Mouse (Mus musculus): ENCODE measurements around the gene Cfap54. TPM values are rescaled to one million over a fixed set of nuclear protein-coding genes. Genes with fewer than 3 reads are reported as not detected.
A peak's percentile ranks its signal among the peaks of the same experiment; 100 is the strongest.

Cfap54 gene
- polyA plus RNA-seq, 1 experiment from 2014 or later, result 0.52 TPM

DNA sequence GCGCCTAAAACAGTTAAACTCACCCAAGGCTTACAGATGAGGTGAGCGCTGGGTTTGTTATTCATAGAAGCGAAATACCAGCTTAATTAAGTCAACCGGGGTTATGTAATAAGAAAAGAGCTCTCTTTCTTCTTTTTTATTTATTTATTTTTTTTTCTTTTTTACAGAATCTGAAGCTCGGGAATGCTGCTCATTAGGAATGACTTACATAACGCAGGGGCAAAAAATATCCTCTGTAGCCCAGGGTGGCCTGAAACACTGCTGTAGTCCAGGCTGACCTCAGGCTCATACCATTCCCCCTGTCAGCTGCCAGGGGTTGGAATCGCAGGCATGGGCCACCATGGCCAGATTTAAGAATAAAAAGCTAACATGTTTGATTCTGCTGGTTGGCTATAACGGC lies 5.6 kb downstream of the Cfap54 start:
- H3K9ac ChIP-seq, result no peak overlapping the region
- no peak overlapping the region for H3K4me3 ChIP-seq
- 79% methylated on average over 8 of the region's 8 CpGs for WGBS
- H3K36me3 ChIP-seq, result no peaks in the 10 kb centered on the region
- H3K4me2 ChIP-seq, result no peak overlapping the region
- H3K27ac ChIP-seq, result no peak overlapping the region
- no peak for ATAC-seq (replicated peaks; ENCODE audit: insufficient number of reproducible peaks, insufficient read depth, low FRiP score, low read depth)
- H3K9me3 ChIP-seq (replicated peaks), result no peaks in the 10 kb centered on the region
- no peaks in the 10 kb centered on the region for H3K4me1 ChIP-seq (replicated peaks)
- no peaks in the 10 kb centered on the region for H3K27me3 ChIP-seq

DNA sequence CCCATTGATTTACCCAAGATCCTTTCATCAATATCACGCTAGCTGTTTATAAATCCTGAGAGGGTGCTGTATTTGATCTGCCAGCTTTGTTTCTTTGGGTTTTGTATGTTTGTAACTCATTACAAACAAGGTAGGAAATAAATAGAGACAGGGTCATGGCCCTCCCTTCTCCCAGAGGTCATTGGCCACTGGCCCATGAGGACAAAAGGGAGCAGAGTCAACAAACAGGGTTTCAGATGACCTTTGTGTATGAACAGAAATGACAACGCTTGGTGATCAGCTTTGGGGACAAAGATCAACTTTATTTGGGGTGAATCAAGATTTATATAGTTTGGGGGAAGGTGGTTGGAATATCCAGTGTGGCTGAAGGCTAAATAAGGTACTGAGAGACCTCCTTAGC lies 8.6 kb downstream of the Cfap54 start:
- Histone ChIP-seq H3K27ac (no peak overlapping the region), H3K4me3 (no peak overlapping the region), H3K36me3 (no peaks in the 10 kb centered on the region), H3K9me3 (replicated peaks) (no peaks in the 10 kb centered on the region), H3K4me1 (replicated peaks) (peaks cover 7% of the 10 kb centered on the region), H3K9ac (no peak overlapping the region), H3K4me2 (no peak overlapping the region), H3K27me3 (no peaks in the 10 kb centered on the region)
- no peak for ATAC-seq (replicated peaks; ENCODE audit: insufficient number of reproducible peaks, insufficient read depth, low FRiP score, low read depth)
- WGBS, result 72% methylated on average over 2 of the region's 2 CpGs

GRCm38 (mm10) chr10:93071753-93072152 lies 9.7 kb downstream of the Cfap54 start:
- Histone ChIP-seq H3K27me3 (no peaks in the 10 kb centered on the region), H3K36me3 (no peaks in the 10 kb centered on the region), H3K4me3 (no peak overlapping the region), H3K27ac (no peak overlapping the region), H3K9me3 (replicated peaks) (no peaks in the 10 kb centered on the region), H3K4me2 (no peak overlapping the region), H3K9ac (no peak overlapping the region), H3K4me1 (replicated peaks) (peaks cover 7% of the 10 kb centered on the region)
- no peak for ATAC-seq (replicated peaks; ENCODE audit: insufficient number of reproducible peaks, insufficient read depth, low FRiP score, low read depth)
- 64% methylated on average over 3 of the region's 3 CpGs for WGBS

GRCm38 (mm10) chr10:93070121-93070898 lies 11.1 kb downstream of the Cfap54 start:
- Histone ChIP-seq H3K4me2 (no peak overlapping the region), H3K27me3 (no peaks in the 10 kb centered on the region), H3K27ac (peak overlapping the region; percentile 59), H3K9me3 (replicated peaks) (no peaks in the 10 kb centered on the region), H3K36me3 (no peaks in the 10 kb centered on the region), H3K4me3 (no peak overlapping the region), H3K4me1 (replicated peaks) (peaks cover 7% of the 10 kb centered on the region), H3K9ac (no peak overlapping the region)
- no peak for ATAC-seq (replicated peaks; ENCODE audit: insufficient number of reproducible peaks, insufficient read depth, low FRiP score, low read depth)
- WGBS, result 54% methylated on average over 9 of the region's 9 CpGs

- ATAC-seq (replicated peaks; ENCODE audit: insufficient number of reproducible peaks, insufficient read depth, low FRiP score, low read depth), result no peak
- no peaks in the 10 kb centered on the region for H3K9me3 ChIP-seq (replicated peaks)
- 60% methylated on average over 6 of the region's 6 CpGs for WGBS
- no peak overlapping the region for H3K4me2 ChIP-seq
- peak overlapping the region; percentile 59 for H3K27ac ChIP-seq
- H3K27me3 ChIP-seq, result no peaks in the 10 kb centered on the region
- H3K4me1 ChIP-seq (replicated peaks), result peaks cover 7% of the 10 kb centered on the region
- no peak overlapping the region for H3K4me3 ChIP-seq
- H3K36me3 ChIP-seq, result no peaks in the 10 kb centered on the region
- no peak overlapping the region for H3K9ac ChIP-seq
Measured at GRCm38 (mm10) chr10:93069721-93070120, 11.7 kb downstream of the Cfap54 start.

- Histone ChIP-seq H3K9ac (no peak overlapping the region), H3K4me1 (replicated peaks) (peaks cover 7% of the 10 kb centered on the region), H3K4me3 (no peak overlapping the region), H3K27me3 (no peaks in the 10 kb centered on the region), H3K36me3 (no peaks in the 10 kb centered on the region), H3K9me3 (replicated peaks) (no peaks in the 10 kb centered on the region), H3K4me2 (no peak overlapping the region), H3K27ac (peak overlapping the region; percentile 59)
- 53% methylated on average over 6 of the region's 6 CpGs for WGBS
- peak; percentile 78 for ATAC-seq (replicated peaks; ENCODE audit: insufficient number of reproducible peaks, insufficient read depth, low FRiP score, low read depth)
Measured at GRCm38 (mm10) chr10:93069041-93069679, 12.3 kb downstream of the Cfap54 start.

DNA sequence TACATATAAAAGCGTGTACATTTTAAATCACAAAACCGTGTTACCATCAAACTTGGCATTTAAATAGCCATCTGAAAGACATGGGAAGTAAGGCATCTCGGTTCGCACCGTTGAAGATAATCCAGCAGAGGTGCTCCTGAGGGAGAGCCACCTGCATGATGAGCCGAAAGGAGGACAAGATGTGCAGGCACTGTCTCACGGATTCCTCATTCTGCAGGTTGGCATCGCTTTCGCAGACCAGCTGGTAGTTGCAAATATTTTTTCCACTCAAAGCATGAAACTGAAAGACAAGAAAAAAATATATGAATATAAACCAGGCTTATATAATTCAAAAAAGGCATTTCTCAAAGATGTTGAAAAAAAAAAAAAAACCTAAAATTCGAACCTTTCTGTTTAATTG lies 16.4 kb downstream of the Cfap54 start:
- Histone ChIP-seq H3K4me2 (no peak overlapping the region), H3K4me3 (no peak overlapping the region), H3K36me3 (no peaks in the 10 kb centered on the region), H3K27ac (no peak overlapping the region), H3K4me1 (replicated peaks) (peaks cover 9% of the 10 kb centered on the region), H3K9ac (no peak overlapping the region), H3K27me3 (no peaks in the 10 kb centered on the region), H3K9me3 (replicated peaks) (no peaks in the 10 kb centered on the region)
- no peak for ATAC-seq (replicated peaks; ENCODE audit: insufficient number of reproducible peaks, insufficient read depth, low FRiP score, low read depth)
- 82% methylated on average over 10 of the region's 10 CpGs for WGBS

GRCm38 (mm10) chr10:93063576-93063975 lies 17.8 kb downstream of the Cfap54 start:
- H3K4me1 ChIP-seq (replicated peaks), result 0 out of 2 replicates have a peak, but pooled peaks cover 3% of the 10 kb centered on the region
- H3K9me3 ChIP-seq (replicated peaks), result no peaks in the 10 kb centered on the region
- H3K27ac ChIP-seq, result no peak overlapping the region
- no peak overlapping the region for H3K4me2 ChIP-seq
- no peaks in the 10 kb centered on the region for H3K27me3 ChIP-seq
- 60% methylated on average over 3 of the region's 3 CpGs for WGBS
- H3K9ac ChIP-seq, result no peak overlapping the region
- no peak overlapping the region for H3K4me3 ChIP-seq
- no peak for ATAC-seq (replicated peaks; ENCODE audit: insufficient number of reproducible peaks, insufficient read depth, low FRiP score, low read depth)
- H3K36me3 ChIP-seq, result no peaks in the 10 kb centered on the region

GRCm38 (mm10) chr10:93062395-93062794 lies 19.0 kb downstream of the Cfap54 start:
- Histone ChIP-seq H3K4me1 (replicated peaks) (0 out of 2 replicates have a peak, but pooled peaks cover 3% of the 10 kb centered on the region), H3K4me2 (no peak overlapping the region), H3K9me3 (replicated peaks) (no peaks in the 10 kb centered on the region), H3K9ac (no peak overlapping the region), H3K27ac (no peak overlapping the region), H3K27me3 (no peaks in the 10 kb centered on the region), H3K4me3 (no peak overlapping the region), H3K36me3 (no peaks in the 10 kb centered on the region)
- no peak for ATAC-seq (replicated peaks; ENCODE audit: insufficient number of reproducible peaks, insufficient read depth, low FRiP score, low read depth)
- WGBS, result 60% methylated on average over 4 of the region's 4 CpGs

- Histone ChIP-seq H3K27me3 (no peaks in the 10 kb centered on the region), H3K9me3 (replicated peaks) (no peaks in the 10 kb centered on the region), H3K4me2 (no peak overlapping the region), H3K4me3 (no peak overlapping the region), H3K4me1 (replicated peaks) (peaks cover 3% of the 10 kb centered on the region; the same call in 1 of the 2 replicates), H3K9ac (no peak overlapping the region), H3K36me3 (no peaks in the 10 kb centered on the region), H3K27ac (no peak overlapping the region)
- 82% methylated on average over 6 of the region's 6 CpGs for WGBS
- ATAC-seq (replicated peaks; ENCODE audit: insufficient number of reproducible peaks, insufficient read depth, low FRiP score, low read depth), result no peak
Measured at GRCm38 (mm10) chr10:93053867-93054266, 27.6 kb downstream of the Cfap54 start.

- no peak overlapping the region for H3K9ac ChIP-seq
- 82% methylated on average over 4 of the region's 4 CpGs for WGBS
- H3K4me1 ChIP-seq (replicated peaks), result peaks cover 3% of the 10 kb centered on the region; the same call in 1 of the 2 replicates
Measured at GRCm38 (mm10) chr10:93053315-93053714, 28.1 kb downstream of the Cfap54 start.

More at GRCm38 (mm10) chr10:93053315-93053714, 28.1 kb downstream of the Cfap54 start:
- Histone ChIP-seq H3K4me2 (no peak overlapping the region), H3K4me3 (no peak overlapping the region), H3K9me3 (replicated peaks) (no peaks in the 10 kb centered on the region), H3K36me3 (no peaks in the 10 kb centered on the region), H3K27me3 (no peaks in the 10 kb centered on the region), H3K27ac (no peak overlapping the region)
- ATAC-seq (replicated peaks; ENCODE audit: insufficient number of reproducible peaks, insufficient read depth, low FRiP score, low read depth), result no peak
